Mouse (Mus musculus): ENCODE data around the gene Lax1. TPM values are rescaled to one million over a fixed set of nuclear protein-coding genes. Genes with fewer than 3 reads are reported as not detected.

The Lax1 gene
- polyA plus RNA-seq (2015; fragmentation: Nextera tagmentation; extraction: Ambion mirVana): 0.38 and 0.47 TPM in 2 replicates

GRCm38 (mm10) chr1:133689897-133690296 is at the start of gene Lax1:
Gene Lax1, minus strand, starts transcription at chr1:133690108.
- Histone ChIP-seq H3K27me3 (replicated peaks; ENCODE audit: control insufficient read depth, insufficient read depth, low read length) (no peaks in the 10 kb centered on the region), H3K9ac (ENCODE audit: low read depth, low read length) (no peak within 1 kb of the TSS), H3K4me1 (replicated peaks; ENCODE audit: control insufficient read depth, insufficient read depth, low read length) (peaks cover 6% of the 10 kb centered on the region), H3K4me2 (replicated peaks; ENCODE audit: low read depth) (no peak within 1 kb of the TSS), H3K27ac (ENCODE audit: low read depth, low read length) (no peak within 1 kb of the TSS), H3K36me3 (ENCODE audit: control insufficient read depth, insufficient read depth) (no peaks in the 10 kb centered on the region), H3K9me3 (ENCODE audit: control insufficient read depth) (no peaks in the 10 kb centered on the region), H3K4me3 (ENCODE audit: low read depth, low read length) (no peak within 1 kb of the TSS)
- WGBS: 46% methylated on average over 6 of the region's 6 CpGs
- TF ChIP-seq CTCF (IDR thresholded peaks at IDR 0.05; ENCODE audit: low read depth): no peak
- no peak for ATAC-seq

- H3K9ac ChIP-seq (ENCODE audit: low read depth, low read length): no peak overlapping the region
- no peak overlapping the region for H3K4me3 ChIP-seq (ENCODE audit: low read depth, low read length)
- H3K27ac ChIP-seq (ENCODE audit: low read depth, low read length): no peak overlapping the region
- no peak for TF ChIP-seq CTCF (IDR thresholded peaks at IDR 0.05; ENCODE audit: low read depth)
- no peaks in the 10 kb centered on the region for H3K9me3 ChIP-seq (ENCODE audit: control insufficient read depth)
- no peak for ATAC-seq
- H3K36me3 ChIP-seq (ENCODE audit: control insufficient read depth, insufficient read depth): peaks cover 12% of the 10 kb centered on the region; the same call in 1 of the 2 replicates
- no peaks in the 10 kb centered on the region for H3K27me3 ChIP-seq (replicated peaks; ENCODE audit: control insufficient read depth, insufficient read depth, low read length)
- 72% methylated on average over 7 of the region's 7 CpGs for WGBS
- H3K4me2 ChIP-seq (replicated peaks; ENCODE audit: low read depth): no peak overlapping the region
- no peaks in the 10 kb centered on the region for H3K4me1 ChIP-seq (replicated peaks; ENCODE audit: control insufficient read depth, insufficient read depth, low read length)
These were observed 46.8 kb upstream of the Lax1 start for GRCm38 (mm10) chr1:133736664-133737063.

DNA sequence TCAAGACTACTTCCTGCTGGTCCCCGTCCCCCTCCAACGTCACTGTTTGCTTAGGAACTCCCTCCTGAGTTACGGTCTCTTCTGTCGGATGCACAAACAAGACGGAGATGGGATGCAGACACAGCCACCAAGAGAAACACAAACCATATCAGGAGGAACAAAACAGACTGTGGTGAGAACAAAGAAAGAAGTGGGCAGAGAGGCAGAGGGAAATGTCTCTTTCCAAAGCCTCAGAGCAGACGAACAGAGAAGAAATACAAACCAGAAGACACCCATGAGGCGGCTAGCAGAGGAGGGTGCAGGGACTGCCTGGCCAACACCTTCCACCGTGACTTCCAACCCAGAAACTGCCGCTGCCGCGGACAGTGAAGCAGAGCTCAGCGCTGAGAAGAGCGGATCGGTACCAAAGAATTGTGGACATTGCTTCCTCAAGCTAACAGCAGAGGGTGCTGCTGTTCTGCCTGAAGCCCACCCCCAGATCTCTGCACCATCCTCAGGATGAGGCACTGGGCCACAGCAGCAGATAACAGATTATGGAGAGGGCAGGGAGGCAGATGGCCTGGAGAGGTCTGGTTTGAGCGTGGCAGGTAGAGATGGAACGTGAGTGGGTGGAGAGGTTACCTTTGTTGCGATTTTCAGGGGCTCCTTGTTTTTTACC is 46.2 kb upstream of the Lax1 start:
- Histone ChIP-seq H3K36me3 (ENCODE audit: control insufficient read depth, insufficient read depth) (peaks cover 16% of the 10 kb centered on the region; the same call in 1 of the 2 replicates), H3K27me3 (replicated peaks; ENCODE audit: control insufficient read depth, insufficient read depth, low read length) (no peaks in the 10 kb centered on the region), H3K27ac (ENCODE audit: low read depth, low read length) (no peak overlapping the region), H3K9me3 (ENCODE audit: control insufficient read depth) (no peaks in the 10 kb centered on the region), H3K4me3 (ENCODE audit: low read depth, low read length) (no peak overlapping the region), H3K9ac (ENCODE audit: low read depth, low read length) (no peak overlapping the region), H3K4me2 (replicated peaks; ENCODE audit: low read depth) (peak overlapping the region; percentile 39; the same call in 1 of the 2 replicates), H3K4me1 (replicated peaks; ENCODE audit: control insufficient read depth, insufficient read depth, low read length) (no peaks in the 10 kb centered on the region)
- TF ChIP-seq CTCF (IDR thresholded peaks at IDR 0.05; ENCODE audit: low read depth): peak; percentile 98
- ATAC-seq: 0 out of 2 replicates have a peak, but pooled peaks have one; percentile 16
- WGBS: 14% methylated on average over 17 of the region's 17 CpGs

DNA sequence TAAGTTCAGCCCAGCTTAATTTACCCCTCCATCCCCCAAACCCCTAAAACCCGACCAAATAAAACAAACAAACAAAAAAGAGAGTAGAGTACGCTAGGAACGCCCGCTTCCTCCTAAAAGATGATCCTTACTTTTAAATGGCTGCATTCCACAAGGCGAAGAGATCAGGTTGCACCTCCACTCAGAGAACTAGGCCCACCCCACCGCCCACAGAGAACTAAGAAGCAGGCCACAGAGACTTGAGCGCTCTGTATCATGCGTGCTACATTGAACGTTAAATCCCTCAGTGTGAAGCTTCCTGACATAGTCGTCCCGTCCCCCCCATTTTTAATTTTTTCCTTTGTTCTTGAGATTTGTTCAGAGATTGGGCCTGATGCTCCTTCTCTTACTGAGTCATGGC is 42.9 kb upstream of the Lax1 start:
- H3K4me3 ChIP-seq (ENCODE audit: low read depth, low read length): no peak overlapping the region
- no peaks in the 10 kb centered on the region for H3K4me1 ChIP-seq (replicated peaks; ENCODE audit: control insufficient read depth, insufficient read depth, low read length)
- H3K9me3 ChIP-seq (ENCODE audit: control insufficient read depth): no peaks in the 10 kb centered on the region
- H3K36me3 ChIP-seq (ENCODE audit: control insufficient read depth, insufficient read depth): peaks cover 18% of the 10 kb centered on the region; the same call in 1 of the 2 replicates
- H3K4me2 ChIP-seq (replicated peaks; ENCODE audit: low read depth): no peak overlapping the region
- ATAC-seq: no peak
- no peak for TF ChIP-seq CTCF (IDR thresholded peaks at IDR 0.05; ENCODE audit: low read depth)
- H3K27me3 ChIP-seq (replicated peaks; ENCODE audit: control insufficient read depth, insufficient read depth, low read length): no peaks in the 10 kb centered on the region
- WGBS: 69% methylated on average over 11 of the region's 11 CpGs
- no peak overlapping the region for H3K9ac ChIP-seq (ENCODE audit: low read depth, low read length)
- no peak overlapping the region for H3K27ac ChIP-seq (ENCODE audit: low read depth, low read length)

DNA sequence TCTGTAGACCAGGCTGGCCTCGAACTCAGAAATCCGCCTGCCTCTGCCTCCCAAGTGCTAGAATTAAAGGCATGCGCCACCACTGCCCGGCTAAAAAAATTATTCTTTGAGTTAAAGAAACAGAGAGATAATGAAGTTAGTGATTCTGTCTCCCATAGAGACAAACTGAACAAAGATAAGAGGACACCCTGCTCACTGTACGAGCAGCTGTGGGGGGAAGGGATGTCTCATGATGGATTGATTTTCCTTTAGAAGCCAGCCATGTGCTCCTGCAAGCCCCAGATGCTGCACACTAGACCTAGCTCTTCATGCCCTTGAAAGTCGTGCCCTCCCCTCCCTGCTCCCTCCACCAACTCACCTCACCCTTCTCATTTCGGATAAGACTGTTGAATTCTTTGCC is 38.4 kb upstream of the Lax1 start:
- Histone ChIP-seq H3K4me1 (replicated peaks; ENCODE audit: control insufficient read depth, insufficient read depth, low read length) (no peaks in the 10 kb centered on the region), H3K36me3 (ENCODE audit: control insufficient read depth, insufficient read depth) (peaks cover 16% of the 10 kb centered on the region; the same call in 1 of the 2 replicates), H3K9ac (ENCODE audit: low read depth, low read length) (no peak overlapping the region), H3K27me3 (replicated peaks; ENCODE audit: control insufficient read depth, insufficient read depth, low read length) (no peaks in the 10 kb centered on the region), H3K4me3 (ENCODE audit: low read depth, low read length) (no peak overlapping the region), H3K4me2 (replicated peaks; ENCODE audit: low read depth) (no peak overlapping the region), H3K9me3 (ENCODE audit: control insufficient read depth) (no peaks in the 10 kb centered on the region), H3K27ac (ENCODE audit: low read depth, low read length) (no peak overlapping the region)
- WGBS: 65% methylated on average over 6 of the region's 7 CpGs
- ATAC-seq: no peak
- no peak for TF ChIP-seq CTCF (IDR thresholded peaks at IDR 0.05; ENCODE audit: low read depth)

DNA sequence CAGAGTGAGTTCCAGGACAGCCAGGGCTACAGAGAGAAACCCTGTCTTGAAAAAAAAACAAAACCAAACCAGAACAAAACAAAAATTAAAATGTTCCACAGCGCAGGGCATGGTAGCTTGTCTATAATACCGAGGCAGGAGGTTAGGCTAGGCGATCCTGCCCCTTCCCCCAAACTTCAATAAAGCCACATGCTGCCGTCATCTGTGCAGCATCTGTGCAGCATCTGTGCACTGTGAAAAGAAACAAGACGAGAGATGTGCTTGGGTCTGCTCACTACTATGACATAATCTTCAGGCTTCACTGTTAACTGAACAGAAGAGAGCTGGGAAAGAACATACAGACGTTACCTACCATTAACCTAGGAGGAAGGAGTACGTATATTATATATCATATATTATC is 30.4 kb upstream of the Lax1 start:
- Histone ChIP-seq H3K4me2 (replicated peaks; ENCODE audit: low read depth) (no peak overlapping the region), H3K36me3 (ENCODE audit: control insufficient read depth, insufficient read depth) (no peaks in the 10 kb centered on the region; the same call in 1 of the 2 replicates), H3K27ac (ENCODE audit: low read depth, low read length) (no peak overlapping the region), H3K4me3 (ENCODE audit: low read depth, low read length) (no peak overlapping the region), H3K4me1 (replicated peaks; ENCODE audit: control insufficient read depth, insufficient read depth, low read length) (no peaks in the 10 kb centered on the region), H3K9ac (ENCODE audit: low read depth, low read length) (no peak overlapping the region), H3K27me3 (replicated peaks; ENCODE audit: control insufficient read depth, insufficient read depth, low read length) (no peaks in the 10 kb centered on the region), H3K9me3 (ENCODE audit: control insufficient read depth) (no peaks in the 10 kb centered on the region)
- no peak for ATAC-seq
- no peak for TF ChIP-seq CTCF (IDR thresholded peaks at IDR 0.05; ENCODE audit: low read depth)
- 84% methylated on average over 7 of the region's 7 CpGs for WGBS

Data from intestine, postnatal 0 days (tissue).